Mouse (Mus musculus) myocyte (in vitro differentiated cells): ENCODE results near the gene Slc13a5. TPM values are rescaled to one million over a fixed set of nuclear protein-coding genes. Genes with fewer than 3 reads are reported as not detected.
A peak's percentile ranks its signal among the peaks of the same experiment; 100 is the strongest.

Experiments used
- H3K27me3 ChIP-seq: one replicate; pipeline ENCODE4 v1.6.1; 2011; ENCODE audit not compliant: control insufficient read depth, insufficient read depth, insufficient read length
- H3K36me3 ChIP-seq: one replicate; pipeline ENCODE4 v1.6.1; 2011; ENCODE audit not compliant: control insufficient read depth, insufficient read depth
- H3K4me2 ChIP-seq: one replicate; pipeline ENCODE4 v1.6.1; 2011; ENCODE audit warnings: low read depth, control low read depth
- H3K4me3 ChIP-seq: one replicate; pipeline ENCODE4 v1.5.1; 2011; ENCODE audit warnings: mild to moderate bottlenecking, control low read depth, moderate library complexity
- H3K79me2 ChIP-seq: one replicate; pipeline ENCODE4 v1.6.1; 2011; ENCODE audit not compliant: control insufficient read depth, insufficient read depth
- H3ac ChIP-seq: one replicate; pipeline ENCODE4 v1.6.1; 2011; ENCODE audit not compliant: control insufficient read depth, insufficient read length
- CEBPB ChIP-seq: IDR thresholded peaks from 2 replicates; pipeline ENCODE4 v1.6.1; 2011; ENCODE audit warnings: mild to moderate bottlenecking, moderate library complexity; ENCODE audit not compliant: poor library complexity, insufficient read depth, severe bottlenecking
- E2F4 ChIP-seq: IDR thresholded peaks from one replicate; pipeline ENCODE4 v1.6.1; 2011; ENCODE audit warnings: mild to moderate bottlenecking, control low read depth, moderate library complexity; ENCODE audit not compliant: insufficient read depth
- MAX ChIP-seq: IDR thresholded peaks from one replicate; pipeline ENCODE4 v1.6.1; 2011; ENCODE audit warnings: low read depth, mild to moderate bottlenecking, control low read depth
- MYOD1 ChIP-seq, 3 experiments: IDR thresholded peaks; one replicate each; pipeline ENCODE4 v1.6.1; 2011; ENCODE audit warnings: control low read depth in 2 of 3, low read depth in 2 of 3, mild to moderate bottlenecking in 2 of 3, moderate library complexity in 1 of 3; ENCODE audit not compliant: insufficient read length in 2 of 3, control insufficient read depth in 1 of 3
- MYOG ChIP-seq, 3 experiments: IDR thresholded peaks; one replicate each; pipeline ENCODE4 v1.6.1; 2011; ENCODE audit warnings: control low read depth in 2 of 3, low read depth in 2 of 3, mild to moderate bottlenecking in 2 of 3; ENCODE audit not compliant: insufficient read length in 2 of 3, control insufficient read depth in 1 of 3, insufficient read depth in 1 of 3
- POLR2A ChIP-seq: IDR thresholded peaks from one replicate; pipeline ENCODE4 v1.6.1; 2011; ENCODE audit warnings: low read depth, mild to moderate bottlenecking, control low read depth, moderate library complexity; ENCODE audit not compliant: insufficient read length
- POLR2AphosphoS2 ChIP-seq: IDR thresholded peaks from one replicate; pipeline ENCODE4 v1.6.1; 2011; ENCODE audit warnings: low read depth, control low read depth; ENCODE audit not compliant: insufficient read length
- REST ChIP-seq: IDR thresholded peaks from one replicate; pipeline ENCODE4 v1.6.1; 2011; ENCODE audit warnings: mild to moderate bottlenecking, control low read depth, moderate library complexity; ENCODE audit not compliant: insufficient read depth, insufficient read length
- SRF ChIP-seq: IDR thresholded peaks from one replicate; pipeline ENCODE4 v1.6.1; 2011; ENCODE audit warnings: low read depth; ENCODE audit not compliant: control insufficient read depth, insufficient read length
- TCF12 ChIP-seq: IDR thresholded peaks from one replicate; pipeline ENCODE4 v1.6.1; 2011; ENCODE audit warnings: mild to moderate bottlenecking, control low read depth; ENCODE audit not compliant: poor library complexity, insufficient read depth, severe bottlenecking
- TCF3 ChIP-seq: IDR thresholded peaks from one replicate; pipeline ENCODE4 v1.6.1; 2011; ENCODE audit warnings: low read depth, control low read depth; ENCODE audit not compliant: insufficient read length
- USF1 ChIP-seq: IDR thresholded peaks from one replicate; pipeline ENCODE4 v1.6.1; 2011; ENCODE audit warnings: low read depth, mild to moderate bottlenecking, control low read depth, moderate library complexity
- polyA plus RNA-seq: library from polyadenylated mRNA; unstranded; fragments of >200 nt; fragmentation: generic; extraction: Trizol; gene quantifications from one replicate; pipeline ENCODE4 v1.2.1, GENCODE M21; 2012; ENCODE audit warnings: missing spikeins

Gene Slc13a5
- polyA plus RNA-seq, 1 experiment = 0.72 TPM

DNA sequence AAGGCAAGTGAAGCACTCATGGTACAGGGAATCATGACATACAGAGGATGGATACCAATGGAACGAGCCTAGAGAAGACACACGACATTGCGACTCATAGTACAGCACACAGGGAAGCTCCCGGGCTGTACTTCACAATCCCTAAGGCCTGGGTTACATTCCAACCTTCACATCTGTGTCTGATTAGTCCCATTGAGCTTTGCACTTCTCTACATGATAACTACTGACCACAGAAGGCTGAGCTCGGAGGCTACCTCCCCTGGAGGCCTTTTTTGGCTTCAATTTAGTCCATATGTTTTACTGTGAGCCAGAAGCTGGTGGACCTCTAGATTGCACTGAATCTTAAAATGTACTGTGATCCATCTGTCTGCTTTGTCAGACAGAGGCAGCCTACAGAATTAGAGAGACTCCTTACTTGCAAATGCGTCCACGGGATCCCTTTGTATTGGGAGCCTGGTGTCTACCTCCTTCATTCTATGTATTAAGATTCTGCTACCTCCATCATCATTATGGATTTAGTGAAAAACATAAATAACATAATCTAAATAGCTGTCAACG is 21.7 kb downstream of the Slc13a5 start:
- Histone ChIP-seq H3K4me3 (no peak overlapping the region), H3K79me2 (no peaks in the 10 kb centered on the region), H3K27me3 (peaks cover 9% of the 10 kb centered on the region), H3ac (no peak overlapping the region), H3K4me2 (no peak overlapping the region), H3K36me3 (no peaks in the 10 kb centered on the region)
- no peak for TF ChIP-seq SRF
- TF ChIP-seq MYOD1 (IDR thresholded peaks at IDR 0.05; ENCODE audit: control insufficient read depth in 1 of 3, insufficient read length in 2 of 3, low read depth in 2 of 3) = no peak

DNA sequence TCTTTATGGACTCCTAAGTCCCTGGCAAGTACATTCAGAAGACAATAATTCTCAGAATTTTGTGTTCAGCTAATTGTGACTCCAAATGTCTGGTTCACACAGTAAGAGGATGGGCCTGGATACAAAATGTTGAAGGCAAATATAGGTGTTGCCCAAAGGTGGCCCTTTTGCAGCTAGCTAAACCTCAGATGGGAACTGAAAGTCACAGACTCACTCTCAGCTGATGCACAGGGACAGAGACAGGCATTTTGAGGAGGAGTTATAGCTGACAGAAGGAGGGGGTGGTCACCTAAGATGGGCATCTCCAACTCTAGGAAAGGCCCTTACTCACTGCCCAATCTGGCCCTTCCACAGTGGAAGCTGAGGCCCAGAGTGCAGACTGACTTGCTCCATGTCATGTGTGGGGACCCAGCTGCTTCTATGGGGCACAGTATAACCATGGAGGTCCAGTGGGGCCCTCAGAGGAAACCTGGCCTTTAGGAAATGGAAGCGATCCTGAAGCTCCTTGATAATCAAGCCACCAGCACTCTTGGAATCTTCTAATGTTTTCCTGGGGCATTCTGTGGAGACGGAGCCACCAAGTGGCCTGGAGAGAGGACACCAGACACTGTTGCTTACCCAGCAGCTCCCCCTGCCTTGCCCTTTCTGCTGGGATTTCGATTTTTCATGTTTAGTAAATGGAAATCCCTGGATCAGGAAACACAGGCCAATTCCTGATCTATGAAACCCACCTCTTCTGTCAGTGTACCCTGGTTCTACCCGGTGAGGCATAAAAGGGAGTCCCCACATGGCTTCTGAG is 26.8 kb downstream of the Slc13a5 start:
- TF ChIP-seq REST (no peak), MAX (no peak), MYOG (IDR thresholded peaks at IDR 0.05; ENCODE audit: control insufficient read depth in 1 of 3, insufficient read depth in 1 of 3, insufficient read length in 2 of 3, low read depth in 2 of 3) (no peak), MYOD1 (IDR thresholded peaks at IDR 0.05; ENCODE audit: control insufficient read depth in 1 of 3, insufficient read length in 2 of 3, low read depth in 2 of 3) (no peak), USF1 (no peak), CEBPB (no peak), SRF (no peak)
- no peaks in the 10 kb centered on the region for H3K79me2 ChIP-seq
- no peak overlapping the region for H3ac ChIP-seq
- H3K27me3 ChIP-seq = peaks cover 4% of the 10 kb centered on the region
- H3K4me2 ChIP-seq = no peak overlapping the region
- H3K36me3 ChIP-seq = no peaks in the 10 kb centered on the region
- H3K4me3 ChIP-seq = no peak overlapping the region

DNA sequence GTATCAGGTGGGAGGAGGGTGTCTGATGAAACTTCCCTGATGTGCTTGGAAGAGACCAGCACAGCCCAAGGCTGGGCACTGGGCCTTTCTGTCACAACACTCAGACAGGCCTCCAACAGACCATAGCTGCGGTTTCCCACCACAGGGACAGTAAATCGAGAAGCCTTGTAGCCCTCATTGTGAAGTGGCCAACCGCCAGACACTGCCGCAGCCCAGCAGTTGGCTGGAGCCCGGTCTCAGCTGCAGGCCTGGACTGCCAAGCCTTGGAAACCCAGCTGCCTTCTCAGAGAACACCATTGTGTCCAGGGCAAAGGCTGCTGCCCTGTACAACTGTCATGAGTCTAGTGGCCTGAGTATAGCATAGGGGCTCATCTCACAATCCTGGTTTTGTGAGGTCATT is 33.0 kb downstream of the Slc13a5 start:
- H3ac ChIP-seq = no peak overlapping the region
- no peaks in the 10 kb centered on the region for H3K79me2 ChIP-seq
- TF ChIP-seq TCF12 (peak; percentile 36), REST (no peak), MYOG (IDR thresholded peaks at IDR 0.05; ENCODE audit: control insufficient read depth in 1 of 3, insufficient read depth in 1 of 3, insufficient read length in 2 of 3, low read depth in 2 of 3) (peak; percentile 82 to 96 (median 83)), SRF (peak; percentile 11), POLR2AphosphoS2 (no peak), CEBPB (no peak), MYOD1 (IDR thresholded peaks at IDR 0.05; ENCODE audit: control insufficient read depth in 1 of 3, insufficient read length in 2 of 3, low read depth in 2 of 3) (peak; percentile 17 to 77 (median 71)), TCF3 (peak; percentile 69)
- H3K36me3 ChIP-seq = no peaks in the 10 kb centered on the region
- H3K4me3 ChIP-seq = no peak overlapping the region
- peak overlapping the region; percentile 21 for H3K4me2 ChIP-seq
- no peaks in the 10 kb centered on the region for H3K27me3 ChIP-seq

DNA sequence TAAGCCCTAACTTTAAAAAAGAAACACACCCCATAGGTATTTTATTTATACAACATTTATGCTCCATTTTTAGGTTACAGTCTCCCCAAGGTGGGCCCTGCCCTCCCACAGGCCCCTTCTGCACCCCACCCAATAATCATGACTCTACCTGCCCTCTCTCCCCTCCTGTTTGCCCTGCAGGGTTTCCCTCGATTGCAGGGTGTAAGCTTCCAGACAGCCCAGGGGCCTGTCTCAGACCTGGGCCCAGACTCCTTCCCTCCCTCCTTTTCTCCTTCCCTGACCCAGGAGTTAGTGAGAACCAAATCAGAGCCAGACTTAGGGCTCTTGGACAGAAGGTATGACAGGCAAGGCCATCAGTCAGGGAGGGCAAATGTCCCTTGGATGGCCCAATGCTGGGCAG is 34.0 kb downstream of the Slc13a5 start:
- TF ChIP-seq USF1 (no peak), E2F4 (no peak), MYOD1 (IDR thresholded peaks at IDR 0.05; ENCODE audit: control insufficient read depth in 1 of 3, insufficient read length in 2 of 3, low read depth in 2 of 3) (no peak), CEBPB (no peak), SRF (no peak), TCF3 (no peak), TCF12 (no peak), POLR2A (no peak), MAX (no peak), POLR2AphosphoS2 (no peak), MYOG (IDR thresholded peaks at IDR 0.05; ENCODE audit: control insufficient read depth in 1 of 3, insufficient read depth in 1 of 3, insufficient read length in 2 of 3, low read depth in 2 of 3) (no peak), REST (no peak)
- H3K36me3 ChIP-seq = no peaks in the 10 kb centered on the region
- no peak overlapping the region for H3K4me3 ChIP-seq
- no peaks in the 10 kb centered on the region for H3K27me3 ChIP-seq
- no peak overlapping the region for H3K4me2 ChIP-seq
- no peaks in the 10 kb centered on the region for H3K79me2 ChIP-seq
- H3ac ChIP-seq = no peak overlapping the region

DNA sequence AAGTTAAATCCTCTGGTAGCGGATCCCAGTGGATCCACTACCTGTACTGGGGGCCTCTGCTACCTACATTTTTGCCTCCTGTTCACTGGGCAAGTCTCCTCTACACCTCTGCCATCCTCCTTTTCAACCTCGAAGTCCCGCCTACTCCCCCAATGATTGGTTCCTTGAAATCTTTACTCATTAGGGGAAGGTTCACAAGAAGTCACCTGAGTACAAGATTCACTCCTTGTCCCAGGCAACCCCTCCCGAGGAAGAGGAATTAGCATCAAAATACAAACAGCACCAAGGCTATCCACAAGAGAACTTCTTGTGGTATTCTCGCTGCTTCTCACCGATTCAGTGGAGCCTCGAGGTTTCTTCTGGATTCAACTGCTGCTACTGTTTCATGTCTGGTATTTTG is 35.0 kb downstream of the Slc13a5 start:
- Histone ChIP-seq H3K27me3 (no peaks in the 10 kb centered on the region), H3ac (no peak overlapping the region), H3K79me2 (no peaks in the 10 kb centered on the region), H3K4me2 (no peak overlapping the region), H3K4me3 (no peak overlapping the region), H3K36me3 (no peaks in the 10 kb centered on the region)
- no peak for TF ChIP-seq MYOG (IDR thresholded peaks at IDR 0.05; ENCODE audit: control insufficient read depth in 1 of 3, insufficient read depth in 1 of 3, insufficient read length in 2 of 3, low read depth in 2 of 3)
- no peak for TF ChIP-seq MYOD1 (IDR thresholded peaks at IDR 0.05; ENCODE audit: control insufficient read depth in 1 of 3, insufficient read length in 2 of 3, low read depth in 2 of 3)
- no peak for TF ChIP-seq TCF3
- no peak for TF ChIP-seq POLR2AphosphoS2
- no peak for TF ChIP-seq E2F4
- no peak for TF ChIP-seq POLR2A
- TF ChIP-seq TCF12 = no peak
- TF ChIP-seq SRF = no peak
- no peak for TF ChIP-seq USF1
- TF ChIP-seq REST = no peak
- no peak for TF ChIP-seq CEBPB
- no peak for TF ChIP-seq MAX
